Mouse (Mus musculus) heart, adult 2 months (tissue): ENCODE data around the gene Kdm1b.

ENCODE experiments used
- CTCF ChIP-seq: fragments of 200-600 bp; IDR thresholded peaks from 2 replicates; pipeline ENCODE4 v1.8.1; 2022; ENCODE audit warnings: antibody characterized with exemption, mild to moderate bottlenecking, moderate library complexity
- EP300 ChIP-seq: fragments of 200-500 bp; IDR thresholded peaks from 2 replicates; pipeline ENCODE4 v1.6.1; 2011; ENCODE audit warnings: low read depth, low read length, control low read depth; ENCODE audit not compliant: insufficient read depth
- POLR2A ChIP-seq: fragments of 200-500 bp; IDR thresholded peaks from 2 replicates; pipeline ENCODE4 v1.6.1; 2011; ENCODE audit warnings: mild to moderate bottlenecking, low read depth, low read length, control low read depth; ENCODE audit not compliant: insufficient read depth

DNA sequence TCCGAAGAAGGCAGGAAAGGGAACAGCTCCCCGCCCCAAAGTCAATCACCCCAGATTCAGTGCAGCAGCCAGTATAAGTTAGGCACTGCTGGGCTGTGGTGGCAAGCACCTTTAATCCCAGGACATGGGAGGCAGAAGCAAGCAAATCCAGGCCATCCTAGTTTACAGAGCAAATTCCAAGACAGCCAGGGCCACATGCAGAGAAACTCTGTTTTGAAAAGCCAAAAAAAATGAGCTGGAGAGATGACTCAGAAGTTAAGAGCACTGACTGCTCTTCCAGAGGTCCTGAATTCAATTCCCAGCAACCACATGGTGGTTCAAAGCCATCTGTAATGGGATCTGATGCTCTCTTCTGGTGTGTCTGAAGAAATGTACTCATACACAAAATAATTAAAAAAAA is 50.5 kb downstream of the Kdm1b start:
- TF ChIP-seq POLR2A = no peak
- no peak for TF ChIP-seq CTCF
- no peak for TF ChIP-seq EP300
